Mouse (Mus musculus): ENCODE results near the gene Uba3. TPM values are rescaled to one million over a fixed set of nuclear protein-coding genes. Genes with fewer than 3 reads are reported as not detected.

Uba3 gene
- polyA plus RNA-seq, 1 experiment: 16.6 TPM

- Histone ChIP-seq H3K4me1 (ENCODE audit: control insufficient read depth, insufficient read depth, low read length) (no peaks in the 10 kb centered on the region), H3K4me3 (ENCODE audit: insufficient read depth, low read depth, low read length) (no peak overlapping the region), H3K27ac (ENCODE audit: insufficient read depth, low read depth, low read length) (no peak overlapping the region), H3K27me3 (replicated peaks; ENCODE audit: control insufficient read depth, insufficient read depth, low read length) (no peaks in the 10 kb centered on the region), H3K36me3 (ENCODE audit: control insufficient read depth, insufficient read depth, low read length) (no peaks in the 10 kb centered on the region)
- no peak for DNase-seq
- TF ChIP-seq CTCF (conservative IDR thresholded peaks at IDR 0.05; ENCODE audit: insufficient read depth, insufficient read length, low read depth, low read length): no peak
- 95% methylated on average over 6 of the region's 6 CpGs for WGBS
Observed at GRCm38 (mm10) chr6:97239360-97239759, 33.9 kb upstream of the Uba3 start.

GRCm38 (mm10) chr6:97236088-97236487 is 30.6 kb upstream of the Uba3 start:
- H3K4me3 ChIP-seq (ENCODE audit: insufficient read depth, low read depth, low read length): no peak overlapping the region
- DNase-seq: no peak
- no peaks in the 10 kb centered on the region for H3K4me1 ChIP-seq (ENCODE audit: control insufficient read depth, insufficient read depth, low read length)
- WGBS: 87% methylated on average over 5 of the region's 5 CpGs
- peaks cover 1% of the 10 kb centered on the region; the same call in 1 of the 2 replicates for H3K36me3 ChIP-seq (ENCODE audit: control insufficient read depth, insufficient read depth, low read length)
- H3K27ac ChIP-seq (ENCODE audit: insufficient read depth, low read depth, low read length): no peak overlapping the region
- TF ChIP-seq CTCF (conservative IDR thresholded peaks at IDR 0.05; ENCODE audit: insufficient read depth, insufficient read length, low read depth, low read length) (no peak), POLR2A (IDR thresholded peaks at IDR 0.05; ENCODE audit: low read depth, low read length) (no peak)
- no peaks in the 10 kb centered on the region for H3K27me3 ChIP-seq (replicated peaks; ENCODE audit: control insufficient read depth, insufficient read depth, low read length)

- H3K27me3 ChIP-seq (replicated peaks; ENCODE audit: control insufficient read depth, insufficient read depth, low read length): no peaks in the 10 kb centered on the region
- no peak overlapping the region for H3K4me3 ChIP-seq (ENCODE audit: insufficient read depth, low read depth, low read length)
- WGBS: 78% methylated on average over 7 of the region's 7 CpGs
- TF ChIP-seq CTCF (conservative IDR thresholded peaks at IDR 0.05; ENCODE audit: insufficient read depth, insufficient read length, low read depth, low read length) (no peak), POLR2A (IDR thresholded peaks at IDR 0.05; ENCODE audit: low read depth, low read length) (no peak)
- no peak for DNase-seq
- no peak overlapping the region for H3K27ac ChIP-seq (ENCODE audit: insufficient read depth, low read depth, low read length)
- peaks cover 1% of the 10 kb centered on the region for H3K36me3 ChIP-seq (ENCODE audit: control insufficient read depth, insufficient read depth, low read length)
- H3K4me1 ChIP-seq (ENCODE audit: control insufficient read depth, insufficient read depth, low read length): no peaks in the 10 kb centered on the region
Observed at GRCm38 (mm10) chr6:97234911-97235668, 29.6 kb upstream of the Uba3 start.

- H3K4me3 ChIP-seq (ENCODE audit: insufficient read depth, low read depth, low read length): no peak overlapping the region
- H3K27me3 ChIP-seq (replicated peaks; ENCODE audit: control insufficient read depth, insufficient read depth, low read length): no peaks in the 10 kb centered on the region
- H3K27ac ChIP-seq (ENCODE audit: insufficient read depth, low read depth, low read length): no peak overlapping the region
- TF ChIP-seq POLR2A (IDR thresholded peaks at IDR 0.05; ENCODE audit: low read depth, low read length): no peak
- no peak for TF ChIP-seq CTCF (conservative IDR thresholded peaks at IDR 0.05; ENCODE audit: insufficient read depth, insufficient read length, low read depth, low read length)
- no peak for DNase-seq
- no peaks in the 10 kb centered on the region; the same call in 1 of the 2 replicates for H3K36me3 ChIP-seq (ENCODE audit: control insufficient read depth, insufficient read depth, low read length)
- 94% methylated on average over 9 of the region's 9 CpGs for WGBS
- peaks cover 6% of the 10 kb centered on the region; the same call in 1 of the 2 replicates for H3K4me1 ChIP-seq (ENCODE audit: control insufficient read depth, insufficient read depth, low read length)
Observed at GRCm38 (mm10) chr6:97227067-97227847, 21.8 kb upstream of the Uba3 start.

GRCm38 (mm10) chr6:97226083-97226491 is 20.6 kb upstream of the Uba3 start:
- H3K4me1 ChIP-seq (ENCODE audit: control insufficient read depth, insufficient read depth, low read length): peaks cover 10% of the 10 kb centered on the region; the same call in 1 of the 2 replicates
- TF ChIP-seq POLR2A (IDR thresholded peaks at IDR 0.05; ENCODE audit: low read depth, low read length): no peak
- no peak for TF ChIP-seq CTCF (conservative IDR thresholded peaks at IDR 0.05; ENCODE audit: insufficient read depth, insufficient read length, low read depth, low read length)
- no peaks in the 10 kb centered on the region for H3K27me3 ChIP-seq (replicated peaks; ENCODE audit: control insufficient read depth, insufficient read depth, low read length)
- H3K36me3 ChIP-seq (ENCODE audit: control insufficient read depth, insufficient read depth, low read length): no peaks in the 10 kb centered on the region; the same call in 1 of the 2 replicates
- no peak overlapping the region for H3K4me3 ChIP-seq (ENCODE audit: insufficient read depth, low read depth, low read length)
- DNase-seq: peak; percentile 28
- WGBS: 46% methylated on average over 1 of the region's 1 CpGs
- peak overlapping the region; percentile 71 for H3K27ac ChIP-seq (ENCODE audit: insufficient read depth, low read depth, low read length)

- WGBS: 98% methylated on average over 8 of the region's 8 CpGs
- DNase-seq: no peak
- Histone ChIP-seq H3K4me3 (ENCODE audit: insufficient read depth, low read depth, low read length) (no peak overlapping the region), H3K36me3 (ENCODE audit: control insufficient read depth, insufficient read depth, low read length) (no peaks in the 10 kb centered on the region), H3K27ac (ENCODE audit: insufficient read depth, low read depth, low read length) (no peak overlapping the region), H3K4me1 (ENCODE audit: control insufficient read depth, insufficient read depth, low read length) (peaks cover 10% of the 10 kb centered on the region; the same call in 1 of the 2 replicates), H3K27me3 (replicated peaks; ENCODE audit: control insufficient read depth, insufficient read depth, low read length) (no peaks in the 10 kb centered on the region)
- no peak for TF ChIP-seq CTCF (conservative IDR thresholded peaks at IDR 0.05; ENCODE audit: insufficient read depth, insufficient read length, low read depth, low read length)
- no peak for TF ChIP-seq POLR2A (IDR thresholded peaks at IDR 0.05; ENCODE audit: low read depth, low read length)
Observed at GRCm38 (mm10) chr6:97224505-97224904, 19.1 kb upstream of the Uba3 start.

GRCm38 (mm10) chr6:97223566-97223965 is 18.1 kb upstream of the Uba3 start:
- H3K27ac ChIP-seq (ENCODE audit: insufficient read depth, low read depth, low read length): no peak overlapping the region
- TF ChIP-seq CTCF (conservative IDR thresholded peaks at IDR 0.05; ENCODE audit: insufficient read depth, insufficient read length, low read depth, low read length): no peak
- TF ChIP-seq POLR2A (IDR thresholded peaks at IDR 0.05; ENCODE audit: low read depth, low read length): no peak
- 80% methylated on average over 4 of the region's 4 CpGs for WGBS

More at GRCm38 (mm10) chr6:97223566-97223965, 18.1 kb upstream of the Uba3 start:
- Histone ChIP-seq H3K27me3 (replicated peaks; ENCODE audit: control insufficient read depth, insufficient read depth, low read length) (no peaks in the 10 kb centered on the region), H3K4me1 (ENCODE audit: control insufficient read depth, insufficient read depth, low read length) (peaks cover 10% of the 10 kb centered on the region; the same call in 1 of the 2 replicates), H3K4me3 (ENCODE audit: insufficient read depth, low read depth, low read length) (no peak overlapping the region), H3K36me3 (ENCODE audit: control insufficient read depth, insufficient read depth, low read length) (no peaks in the 10 kb centered on the region)
- no peak for DNase-seq
